Mouse (Mus musculus) effector memory CD4-positive, alpha-beta T cell, adult 5 months (primary cell): ENCODE data around the gene Serpinb2. TPM values are rescaled to one million over a fixed set of nuclear protein-coding genes. Genes with fewer than 3 reads are reported as not detected.

Experiments
- polyA plus RNA-seq: library from polyadenylated mRNA; unstranded; fragments of 100-300 nt; shearing (Covaris generic); gene quantifications from one replicate; pipeline ENCODE4 v1.2.1, GENCODE M21; 2017

Serpinb2 gene
- polyA plus RNA-seq = not detected

GRCm38 (mm10) chr1:107511252-107511651, at the start of gene Serpinb2:
Gene Serpinb2, plus strand, starts transcription at chr1:107511423.

Other genes with a start within 250 kb of the Serpinb2 start
- gene Serpinb3b, start 233.1 kb upstream of the Serpinb2 start, polyA plus RNA-seq = not detected
- not detected for gene Serpinb3c, start 233.1 kb upstream of the Serpinb2 start, polyA plus RNA-seq
- not detected for gene Serpinb11, start 150.2 kb upstream of the Serpinb2 start, polyA plus RNA-seq
- not detected for gene Serpinb7, start 111.8 kb upstream of the Serpinb2 start, polyA plus RNA-seq
- gene Serpinb8, start 78.6 kb downstream of the Serpinb2 start, polyA plus RNA-seq = not detected